Mouse (Mus musculus) heart, adult 2 months (tissue): Measurements from ENCODE around the gene Ppp1r3g.
"Not testable (repeated sequence)": the region's sequence is repeated elsewhere in the genome, so short reads cannot be mapped to it uniquely, and the experiment has no call there.

Source experiments
- EP300 ChIP-seq: fragments of 200-500 bp; IDR thresholded peaks from 2 replicates; pipeline ENCODE4 v1.6.1; 2011; ENCODE audit warnings: low read depth, low read length, control low read depth; ENCODE audit not compliant: insufficient read depth
- POLR2A ChIP-seq: fragments of 200-500 bp; IDR thresholded peaks from 2 replicates; pipeline ENCODE4 v1.6.1; 2011; ENCODE audit warnings: mild to moderate bottlenecking, low read depth, low read length, control low read depth; ENCODE audit not compliant: insufficient read depth

- TF ChIP-seq POLR2A, EP300: not testable (repeated sequence)
These were observed 32.5 kb downstream of the Ppp1r3g start for GRCm38 (mm10) chr13:35991185-35991584.
